Mouse (Mus musculus) MEL (cell line): ENCODE data around the gene Jpt1.

Experiments used
- CHD1 ChIP-seq: IDR thresholded peaks from 2 replicates; pipeline ENCODE4 v1.6.1; 2012; ENCODE audit warnings: low read depth, mild to moderate bottlenecking, inconsistent platforms, low read length, improper control_type of control experiment
- CTCF ChIP-seq, 3 experiments: IDR thresholded peaks in 2 of 3; conservative IDR thresholded peaks in 1 of 3; 2 replicates each; pipeline ENCODE4 v1.5.1; 2011 to 2012; ENCODE audit warnings: low read length in 3 of 3, low read depth in 2 of 3, mild to moderate bottlenecking in 2 of 3, improper control_type of control experiment in 1 of 3, inconsistent platforms in 1 of 3, mixed read lengths in 1 of 3, moderate library complexity in 1 of 3; ENCODE audit not compliant: control insufficient read depth in 1 of 3, insufficient read depth in 1 of 3, poor library complexity in 1 of 3, severe bottlenecking in 1 of 3
- EP300 ChIP-seq, 2 experiments: IDR thresholded peaks; 2 replicates each; pipeline ENCODE4 v1.6.1; 2011; ENCODE audit warnings: improper control_type of control experiment in 2 of 2, low read length in 2 of 2, low read depth in 1 of 2, mild to moderate bottlenecking in 1 of 2
- ETS1 ChIP-seq: IDR thresholded peaks from 2 replicates; pipeline ENCODE4 v1.6.1; 2012; ENCODE audit warnings: low read depth, mild to moderate bottlenecking, inconsistent platforms, low read length, improper control_type of control experiment, moderate library complexity
- GATA1 ChIP-seq: IDR thresholded peaks from 2 replicates; pipeline ENCODE4 v1.6.1; 2011; ENCODE audit warnings: low read depth, low read length, improper control_type of control experiment
- MAFK ChIP-seq: IDR thresholded peaks from 2 replicates; pipeline ENCODE4 v1.6.1; 2011; ENCODE audit warnings: low read depth, mild to moderate bottlenecking, low read length, improper control_type of control experiment, borderline replicate concordance
- MAX ChIP-seq: IDR thresholded peaks from 2 replicates; pipeline ENCODE4 v1.6.1; 2011; ENCODE audit warnings: low read length, improper control_type of control experiment
- MYB ChIP-seq: IDR thresholded peaks from 2 replicates; pipeline ENCODE4 v1.6.1; 2011; ENCODE audit warnings: mild to moderate bottlenecking, low read depth, low read length, improper control_type of control experiment
- MYC ChIP-seq: IDR thresholded peaks from 2 replicates; pipeline ENCODE4 v1.6.1; 2011; ENCODE audit warnings: low read depth, mild to moderate bottlenecking, low read length, improper control_type of control experiment, moderate library complexity
- NELFE ChIP-seq: IDR thresholded peaks from 2 replicates; pipeline ENCODE4 v1.6.1; 2011; ENCODE audit warnings: low read depth, low read length, improper control_type of control experiment
- POLR2A ChIP-seq, 2 experiments: IDR thresholded peaks; 2 replicates each; pipeline ENCODE4 v1.6.1; 2011 to 2012; ENCODE audit warnings: low read length in 2 of 2, mild to moderate bottlenecking in 2 of 2, control low read depth in 1 of 2, improper control_type of control experiment in 1 of 2, low read depth in 1 of 2, moderate library complexity in 1 of 2; ENCODE audit not compliant: control insufficient read depth in 1 of 2, insufficient read depth in 1 of 2, poor library complexity in 1 of 2
- POLR2AphosphoS2 ChIP-seq: IDR thresholded peaks from 2 replicates; pipeline ENCODE4 v1.6.1; 2011; ENCODE audit warnings: low read length, improper control_type of control experiment
- TCF12 ChIP-seq: IDR thresholded peaks from 2 replicates; pipeline ENCODE4 v1.6.1; 2014; ENCODE audit warnings: low read depth, mild to moderate bottlenecking, inconsistent platforms, low read length, improper control_type of control experiment, moderate library complexity
- UBTF ChIP-seq: IDR thresholded peaks from 2 replicates; pipeline ENCODE4 v1.6.1; 2012; ENCODE audit warnings: low read depth, mild to moderate bottlenecking, inconsistent platforms, low read length, improper control_type of control experiment, moderate library complexity, borderline replicate concordance; ENCODE audit not compliant: insufficient read depth

GRCm38 (mm10) chr11:115536856-115537568 is 22.8 kb upstream of the Jpt1 start:
- no peak for TF ChIP-seq POLR2A (IDR thresholded peaks at IDR 0.05; ENCODE audit: control insufficient read depth in 1 of 2, insufficient read depth in 1 of 2, low read depth in 1 of 2, low read length in 2 of 2, poor library complexity in 1 of 2)
- no peak for TF ChIP-seq EP300 (IDR thresholded peaks at IDR 0.05; ENCODE audit: low read depth in 1 of 2, low read length in 2 of 2)
- TF ChIP-seq GATA1, result no peak
- no peak for TF ChIP-seq ETS1
- no peak for TF ChIP-seq NELFE
- no peak for TF ChIP-seq POLR2AphosphoS2
- no peak for TF ChIP-seq CHD1
- no peak for TF ChIP-seq TCF12
- no peak for TF ChIP-seq MAFK
- peak in 1 of 3 experiments; percentile 7; a peak in 1 of 6 replicates for TF ChIP-seq CTCF (IDR thresholded peaks at IDR 0.05 in 2 of 3, conservative IDR thresholded peaks at IDR 0.05 in 1 of 3; ENCODE audit: control insufficient read depth in 1 of 3, insufficient read depth in 1 of 3, low read depth in 2 of 3, low read length in 3 of 3, poor library complexity in 1 of 3, severe bottlenecking in 1 of 3)
- no peak for TF ChIP-seq MAX
- no peak for TF ChIP-seq MYB
- TF ChIP-seq MYC, result no peak
- TF ChIP-seq UBTF, result no peak
